Mouse (Mus musculus) olfactory bulb, adult 2 months (tissue): ENCODE results near the gene Osbpl11. TPM values are rescaled to one million over a fixed set of nuclear protein-coding genes. Genes with fewer than 3 reads are reported as not detected.
"Not testable (repeated sequence)": the region's sequence is repeated elsewhere in the genome, so short reads cannot be mapped to it uniquely, and the experiment has no call there.

Source experiments
- H3K27ac ChIP-seq: fragments of 200-500 bp; 2 replicates; pipeline ENCODE4 v1.5.1; 2012; ENCODE audit warnings: low read depth, low read length; ENCODE audit not compliant: insufficient read depth
- H3K4me1 ChIP-seq: fragments of 200-500 bp; 2 replicates; pipeline ENCODE4 v1.6.1; 2012; ENCODE audit warnings: low read length; ENCODE audit not compliant: control insufficient read depth, insufficient read depth
- H3K4me3 ChIP-seq: fragments of 200-500 bp; 2 replicates; pipeline ENCODE4 v1.5.1; 2012; ENCODE audit warnings: mild to moderate bottlenecking, low read depth, low read length, moderate library complexity; ENCODE audit not compliant: insufficient read depth
- CTCF ChIP-seq: fragments of 200-500 bp; IDR thresholded peaks from 2 replicates; pipeline ENCODE4 v1.5.1; 2012; ENCODE audit warnings: low read depth, mild to moderate bottlenecking, low read length, moderate library complexity; ENCODE audit not compliant: insufficient read depth
- POLR2A ChIP-seq: fragments of 200-500 bp; IDR thresholded peaks from 2 replicates; pipeline ENCODE4 v1.6.1; 2012; ENCODE audit warnings: mild to moderate bottlenecking, low read depth, low read length, moderate library complexity; ENCODE audit not compliant: insufficient read depth
- WGBS: fragments of 180-500 bp; shearing (Covaris S2); methylation state at CpG from one replicate; pipeline ENCODE4 v1.1.7; 2018; 5-methylcytosine and 5-hydroxymethylcytosine counted together
- polyA plus RNA-seq: library from polyadenylated mRNA; stranded (reverse); fragments of >200 nt; gene quantifications from 2 replicates; pipeline ENCODE4 v1.2.4, GENCODE M21; 2012; ENCODE audit warnings: low replicate concordance; ENCODE audit not compliant: missing spikeins, insufficient read depth, insufficient read length

The Osbpl11 gene
- not detected in 2 replicates for polyA plus RNA-seq

DNA sequence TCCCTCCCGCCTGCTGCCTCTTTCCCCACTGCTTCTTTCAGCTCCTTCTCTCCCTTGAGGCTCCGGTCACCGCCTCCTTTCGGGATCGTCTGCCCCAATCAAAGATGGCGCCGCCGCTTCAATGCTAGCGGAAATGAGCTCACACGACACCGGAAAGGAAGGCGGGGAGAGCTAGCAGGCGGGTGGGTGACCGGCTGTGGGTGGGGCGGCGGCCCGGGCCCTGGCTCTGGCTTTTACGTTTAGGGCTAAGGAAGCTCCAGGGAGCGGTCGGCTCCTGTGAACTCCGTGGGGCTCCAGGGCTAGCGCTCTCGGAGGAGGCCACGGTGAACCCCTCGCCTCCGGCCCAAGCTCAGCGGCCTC, at the start of gene Osbpl11:
Osbpl11 (plus strand) TSS at position 171 of the 360 bp plus-strand sequence.
- peaks cover 8% of the 10 kb centered on the region for H3K4me1 ChIP-seq

DNA sequence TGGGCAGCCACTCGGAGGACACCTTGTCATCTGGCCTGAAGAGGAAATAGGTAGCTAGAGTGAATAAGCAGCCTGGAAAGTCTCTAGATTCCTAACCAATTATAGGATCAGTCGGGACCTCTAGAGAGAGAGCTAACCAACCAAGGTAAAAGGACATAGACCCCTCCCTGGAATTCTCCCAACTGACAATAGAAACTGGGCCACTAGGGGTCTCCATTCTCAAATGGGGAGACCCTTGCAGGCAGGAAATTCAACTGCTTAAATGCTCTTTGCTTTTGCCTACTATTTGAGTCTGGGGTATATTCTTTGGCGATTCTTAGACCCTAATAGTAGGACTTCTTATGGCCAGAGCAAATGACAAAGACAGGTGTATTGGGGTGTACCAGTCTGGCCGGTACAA, 49.7 kb upstream of the Osbpl11 start:
- H3K4me3 ChIP-seq = no peak overlapping the region
- H3K27ac ChIP-seq = no peak overlapping the region
- WGBS = 72% methylated on average over 4 of the region's 4 CpGs
- H3K4me1 ChIP-seq = no peaks in the 10 kb centered on the region
- no peak for TF ChIP-seq CTCF
- TF ChIP-seq POLR2A = no peak

More for the DNA sequence above, at the start of gene Osbpl11:
- WGBS = under 1% methylated on average over 27 of the region's 27 CpGs
- Histone ChIP-seq H3K27ac (peak within 1 kb of the TSS; percentile 84), H3K4me3 (peak within 1 kb of the TSS; percentile 90)
- peak; percentile 85 for TF ChIP-seq POLR2A
- TF ChIP-seq CTCF = no peak

- not testable (repeated sequence) for H3K27ac ChIP-seq, H3K4me1 ChIP-seq, H3K4me3 ChIP-seq
- 85% methylated on average over 6 of the region's 7 CpGs for WGBS
Measured at GRCm38 (mm10) chr16:33139061-33139460, 45.8 kb upstream of the Osbpl11 start.

DNA sequence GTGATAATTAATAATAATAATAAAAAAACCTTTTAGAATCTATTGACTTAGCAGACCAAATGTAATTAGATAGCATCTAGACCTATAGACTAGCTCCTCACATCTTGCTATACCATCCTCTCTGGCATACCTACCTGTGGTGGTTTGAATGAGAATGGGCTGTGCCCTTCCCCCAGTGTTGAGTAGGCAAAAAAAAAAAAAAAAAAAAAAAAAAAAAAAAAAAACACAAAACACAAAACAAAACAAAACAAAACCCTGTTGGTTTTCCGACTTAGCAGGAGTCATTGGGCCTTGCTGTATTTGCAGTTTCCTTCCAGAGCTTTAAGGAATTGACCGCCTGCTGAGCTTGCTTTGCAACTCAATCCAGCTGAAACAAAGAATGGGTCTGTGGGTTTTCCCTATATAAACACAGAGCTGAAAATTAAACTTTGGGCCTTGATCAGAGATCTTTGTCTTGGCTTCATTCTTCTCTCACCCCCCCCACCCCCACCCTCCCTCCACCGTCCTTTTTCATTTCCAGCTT, 43.1 kb upstream of the Osbpl11 start:
- H3K4me1 ChIP-seq = no peaks in the 10 kb centered on the region
- no peak overlapping the region for H3K27ac ChIP-seq
- no peak overlapping the region for H3K4me3 ChIP-seq
- WGBS = 49% methylated on average over 3 of the region's 3 CpGs
- TF ChIP-seq CTCF = no peak
- TF ChIP-seq POLR2A = no peak

DNA sequence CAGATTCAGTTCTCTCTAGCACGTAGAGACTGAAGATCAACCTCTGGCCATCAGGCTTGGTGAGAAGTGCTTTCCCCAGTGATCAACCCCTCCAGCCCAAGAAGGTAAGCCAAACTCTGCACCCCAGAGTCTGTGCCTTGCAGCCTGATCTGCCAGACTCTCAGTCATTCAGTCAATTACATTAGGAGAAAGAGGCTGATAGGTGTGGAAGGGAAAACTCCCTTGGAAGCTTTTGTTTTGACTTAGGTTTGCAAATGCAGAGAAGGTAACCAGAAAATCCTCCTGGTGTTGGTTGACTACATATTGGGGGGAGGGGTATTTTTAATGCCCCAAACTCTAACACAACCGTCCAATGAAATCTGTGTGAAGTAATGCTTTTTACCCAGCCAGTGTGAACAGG, 41.4 kb upstream of the Osbpl11 start:
- TF ChIP-seq POLR2A (no peak), CTCF (no peak)
- no peak overlapping the region for H3K4me3 ChIP-seq
- H3K27ac ChIP-seq = no peak overlapping the region
- 92% methylated on average over 2 of the region's 2 CpGs for WGBS
- no peaks in the 10 kb centered on the region for H3K4me1 ChIP-seq

DNA sequence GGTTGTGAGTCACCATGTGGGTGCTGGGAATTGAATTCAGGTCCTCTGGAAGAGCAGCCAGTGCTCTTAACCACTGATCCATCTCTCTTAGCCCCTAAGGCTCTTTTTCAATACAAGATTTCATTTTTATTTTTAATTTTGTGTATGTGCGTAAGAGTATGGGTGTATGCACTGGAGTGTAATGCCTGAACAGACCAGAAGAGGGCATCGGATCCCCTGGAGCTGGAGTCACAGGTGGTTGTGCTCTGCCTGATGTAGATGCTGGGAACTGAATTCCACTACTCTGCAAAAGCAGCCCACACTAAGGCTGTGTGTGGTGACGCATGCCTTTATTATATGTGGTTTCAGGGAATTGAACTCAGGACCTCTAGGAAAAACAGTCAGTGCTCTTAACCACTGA, 38.7 kb upstream of the Osbpl11 start:
- Histone ChIP-seq H3K27ac (no peak overlapping the region), H3K4me3 (no peak overlapping the region), H3K4me1 (no peaks in the 10 kb centered on the region)
- 94% methylated on average over 3 of the region's 3 CpGs for WGBS
- TF ChIP-seq POLR2A (no peak), CTCF (no peak)

DNA sequence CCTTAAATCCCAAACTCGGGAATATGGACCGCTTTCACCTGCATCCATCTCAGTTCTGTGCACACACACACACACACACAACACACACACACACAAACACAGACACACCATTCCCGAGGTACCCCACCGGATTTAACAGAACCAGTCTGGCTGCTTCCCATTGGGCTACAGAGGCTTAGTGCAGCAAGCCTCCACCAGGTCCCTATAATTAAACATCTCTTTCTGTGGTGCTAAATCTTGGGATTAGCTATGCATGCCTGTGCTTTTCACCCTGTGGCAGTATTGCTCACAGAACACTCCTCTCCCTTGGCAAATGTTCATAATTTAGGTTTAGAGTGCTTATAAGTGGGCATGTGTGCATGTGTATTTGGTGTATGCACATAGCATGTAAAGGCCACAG, 36.7 kb upstream of the Osbpl11 start:
- TF ChIP-seq POLR2A (no peak), CTCF (no peak)
- no peak overlapping the region for H3K4me3 ChIP-seq
- WGBS = 65% methylated on average over 4 of the region's 4 CpGs
- no peak overlapping the region for H3K27ac ChIP-seq
- H3K4me1 ChIP-seq = no peaks in the 10 kb centered on the region

DNA sequence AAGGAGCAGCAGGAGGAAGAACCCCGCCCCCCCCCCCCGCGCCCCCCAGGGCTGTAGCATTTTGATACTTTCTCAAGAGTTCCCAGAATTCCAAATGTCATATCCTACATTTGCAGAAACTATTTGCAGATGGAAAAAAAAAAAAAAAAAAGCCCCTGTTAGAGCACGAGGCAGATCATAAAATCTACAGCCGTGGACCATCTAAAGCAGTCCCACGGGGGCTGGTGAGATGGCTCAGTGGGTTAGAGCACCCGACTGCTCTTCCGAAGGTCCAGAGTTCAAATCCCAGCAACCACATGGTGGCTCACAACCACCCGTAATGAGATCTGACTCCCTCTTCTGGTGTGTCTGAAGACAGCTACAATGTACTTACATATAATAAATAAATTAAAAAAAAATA, 34.0 kb upstream of the Osbpl11 start:
- not testable (repeated sequence) for H3K4me3 ChIP-seq, H3K4me1 ChIP-seq, H3K27ac ChIP-seq
- 78% methylated on average over 9 of the region's 9 CpGs for WGBS

GRCm38 (mm10) chr16:33151558-33151957, 33.3 kb upstream of the Osbpl11 start:
- TF ChIP-seq CTCF (no peak), POLR2A (no peak)
- 50% methylated on average over 8 of the region's 8 CpGs for WGBS
- no peak overlapping the region for H3K4me3 ChIP-seq
- no peaks in the 10 kb centered on the region for H3K4me1 ChIP-seq
- H3K27ac ChIP-seq = no peak overlapping the region

- WGBS = 46% methylated on average over 4 of the region's 4 CpGs
- Histone ChIP-seq H3K27ac (no peak overlapping the region), H3K4me3 (no peak overlapping the region), H3K4me1 (peaks cover 3% of the 10 kb centered on the region; the same call in 1 of the 2 replicates)
- no peak for TF ChIP-seq CTCF
- no peak for TF ChIP-seq POLR2A
Measured at GRCm38 (mm10) chr16:33154992-33155391, 29.9 kb upstream of the Osbpl11 start.
